Mouse (Mus musculus) embryonic facial prominence, embryonic 13.5 days (tissue): ENCODE data around the gene Coq5. TPM values are rescaled to one million over a fixed set of nuclear protein-coding genes. Genes with fewer than 3 reads are reported as not detected.

Experiments
- ATAC-seq: fragments of 200-750 bp; cut with Nextera tagmentation; 2 replicates; pipeline ENCODE4 v1.8.0; 2017; ENCODE audit warnings: low read depth; ENCODE audit not compliant: insufficient number of reproducible peaks, insufficient read depth, low FRiP score, low TSS enrichment
- H3K27ac ChIP-seq: fragments of 300-500 bp; sonication (generic); 2 replicates; pipeline ENCODE4 v1.5.1; 2015; ENCODE audit warnings: moderate library complexity, mild to moderate bottlenecking, inconsistent platforms
- H3K27me3 ChIP-seq: fragments of 300-500 bp; sonication (generic); 2 replicates; pipeline ENCODE4 v1.6.1; 2015; ENCODE audit warnings: mild to moderate bottlenecking, inconsistent platforms
- H3K36me3 ChIP-seq: fragments of 300-500 bp; sonication (generic); 2 replicates; pipeline ENCODE4 v1.6.1; 2015; ENCODE audit warnings: mild to moderate bottlenecking, inconsistent platforms
- H3K4me1 ChIP-seq: fragments of 300-500 bp; sonication (generic); 2 replicates; pipeline ENCODE4 v1.6.1; 2015; ENCODE audit warnings: inconsistent platforms
- H3K4me2 ChIP-seq: fragments of 300-500 bp; sonication (generic); 2 replicates; pipeline ENCODE4 v1.6.1; 2015; ENCODE audit warnings: moderate library complexity, mild to moderate bottlenecking, inconsistent platforms
- H3K4me3 ChIP-seq: fragments of 300-500 bp; sonication (generic); 2 replicates; pipeline ENCODE4 v1.5.1; 2015; ENCODE audit warnings: mild to moderate bottlenecking, inconsistent platforms
- H3K9ac ChIP-seq: fragments of 300-500 bp; sonication (generic); 2 replicates; pipeline ENCODE4 v1.6.1; 2015; ENCODE audit warnings: mild to moderate bottlenecking, inconsistent platforms
- H3K9me3 ChIP-seq: fragments of 300-500 bp; sonication (generic); 2 replicates; pipeline ENCODE4 v1.6.1; 2016; ENCODE audit warnings: inconsistent platforms
- WGBS: fragments of 180-500 bp; shearing (Covaris S2); methylation state at CpG from one replicate; pipeline ENCODE4 v1.1.7; 2015; ENCODE audit warnings: mixed read lengths; 5-methylcytosine and 5-hydroxymethylcytosine counted together
- polyA plus RNA-seq: library from polyadenylated mRNA; unstranded; fragments of >200 nt; fragmentation: Nextera tagmentation; extraction: Ambion mirVana; gene quantifications from 2 replicates; pipeline ENCODE4 v1.2.1, GENCODE M21; 2015

Gene Coq5
- polyA plus RNA-seq, 1 experiment from 2014 or later, result 42.5 TPM

- H3K4me1 ChIP-seq, result peaks cover 13% of the 10 kb centered on the region
- H3K27ac ChIP-seq, result no peak overlapping the region
- no peaks in the 10 kb centered on the region for H3K9me3 ChIP-seq
- no peak overlapping the region; the same call in 1 of the 2 replicates for H3K4me3 ChIP-seq
- no peak overlapping the region for H3K9ac ChIP-seq
- WGBS, result 85% methylated on average over 11 of the region's 11 CpGs
- no peaks in the 10 kb centered on the region for H3K27me3 ChIP-seq
- peaks cover 56% of the 10 kb centered on the region for H3K36me3 ChIP-seq
- H3K4me2 ChIP-seq, result no peak overlapping the region
- no peak for ATAC-seq
These were observed 39.3 kb upstream of the Coq5 start for GRCm38 (mm10) chr5:115240191-115240590.

- Histone ChIP-seq H3K9me3 (no peaks in the 10 kb centered on the region), H3K4me1 (no peaks in the 10 kb centered on the region), H3K4me2 (no peak overlapping the region), H3K36me3 (peaks cover 71% of the 10 kb centered on the region), H3K9ac (no peak overlapping the region), H3K4me3 (no peak overlapping the region), H3K27ac (no peak overlapping the region), H3K27me3 (no peaks in the 10 kb centered on the region)
- ATAC-seq, result no peak
- WGBS, result 66% methylated on average over 1 of the region's 1 CpGs
These were observed 24.0 kb upstream of the Coq5 start for GRCm38 (mm10) chr5:115255472-115255871.

- no peak for ATAC-seq
- no peaks in the 10 kb centered on the region for H3K27me3 ChIP-seq
- H3K9ac ChIP-seq, result no peak overlapping the region; the same call in 1 of the 2 replicates
- H3K36me3 ChIP-seq, result peaks cover 59% of the 10 kb centered on the region
- H3K4me1 ChIP-seq, result no peaks in the 10 kb centered on the region
- H3K4me3 ChIP-seq, result no peak overlapping the region
- 87% methylated on average over 10 of the region's 10 CpGs for WGBS
- H3K27ac ChIP-seq, result no peak overlapping the region
- no peaks in the 10 kb centered on the region for H3K9me3 ChIP-seq
- H3K4me2 ChIP-seq, result no peak overlapping the region
These were observed 22.4 kb upstream of the Coq5 start for GRCm38 (mm10) chr5:115256909-115257546.

- no peak for ATAC-seq
- Histone ChIP-seq H3K27me3 (no peaks in the 10 kb centered on the region), H3K4me3 (no peak overlapping the region), H3K36me3 (peaks cover 65% of the 10 kb centered on the region), H3K9ac (no peak overlapping the region), H3K4me1 (no peaks in the 10 kb centered on the region), H3K4me2 (no peak overlapping the region), H3K9me3 (no peaks in the 10 kb centered on the region), H3K27ac (no peak overlapping the region)
- WGBS, result 84% methylated on average over 6 of the region's 6 CpGs
These were observed 19.1 kb upstream of the Coq5 start for GRCm38 (mm10) chr5:115260356-115260755.

GRCm38 (mm10) chr5:115261141-115261540 lies 18.3 kb upstream of the Coq5 start:
- Histone ChIP-seq H3K36me3 (peaks cover 61% of the 10 kb centered on the region), H3K4me2 (no peak overlapping the region), H3K9ac (no peak overlapping the region), H3K9me3 (no peaks in the 10 kb centered on the region), H3K27me3 (no peaks in the 10 kb centered on the region), H3K27ac (no peak overlapping the region), H3K4me3 (no peak overlapping the region), H3K4me1 (peaks cover 2% of the 10 kb centered on the region; the same call in 1 of the 2 replicates)
- no peak for ATAC-seq
- WGBS, result 88% methylated on average over 8 of the region's 8 CpGs

- no peaks in the 10 kb centered on the region for H3K27me3 ChIP-seq
- H3K9ac ChIP-seq, result no peak overlapping the region
- H3K4me1 ChIP-seq, result peaks cover 6% of the 10 kb centered on the region; the same call in 1 of the 2 replicates
- no peak for ATAC-seq
- WGBS, result 89% methylated on average over 1 of the region's 1 CpGs
- H3K4me3 ChIP-seq, result no peak overlapping the region
- peaks cover 61% of the 10 kb centered on the region for H3K36me3 ChIP-seq
- no peak overlapping the region for H3K27ac ChIP-seq
- no peak overlapping the region for H3K4me2 ChIP-seq
- no peaks in the 10 kb centered on the region for H3K9me3 ChIP-seq
These were observed 17.6 kb upstream of the Coq5 start for GRCm38 (mm10) chr5:115261880-115262279.

- ATAC-seq, result no peak
- Histone ChIP-seq H3K9me3 (no peaks in the 10 kb centered on the region), H3K27ac (no peak overlapping the region), H3K36me3 (peaks cover 53% of the 10 kb centered on the region), H3K27me3 (no peaks in the 10 kb centered on the region), H3K4me2 (no peak overlapping the region), H3K4me1 (peaks cover 6% of the 10 kb centered on the region; the same call in 1 of the 2 replicates), H3K9ac (no peak overlapping the region), H3K4me3 (no peak overlapping the region)
- 81% methylated on average over 14 of the region's 14 CpGs for WGBS
These were observed 16.8 kb upstream of the Coq5 start for GRCm38 (mm10) chr5:115262502-115263291.

- H3K4me2 ChIP-seq, result peak overlapping the region; percentile 3; the same call in 1 of the 2 replicates
- H3K27me3 ChIP-seq, result no peaks in the 10 kb centered on the region
- WGBS, result 87% methylated on average over 5 of the region's 5 CpGs
- 0 out of 2 replicates have a peak overlapping the region, but pooled peaks have one; percentile 44 for H3K9ac ChIP-seq
- no peak for ATAC-seq
- no peak overlapping the region for H3K4me3 ChIP-seq
- H3K36me3 ChIP-seq, result peaks cover 46% of the 10 kb centered on the region
- peaks cover 37% of the 10 kb centered on the region for H3K4me1 ChIP-seq
- H3K27ac ChIP-seq, result no peak overlapping the region
- H3K9me3 ChIP-seq, result no peaks in the 10 kb centered on the region
These were observed 13.1 kb upstream of the Coq5 start for GRCm38 (mm10) chr5:115266340-115266739.

- ATAC-seq, result no peak
- Histone ChIP-seq H3K4me2 (no peak overlapping the region), H3K36me3 (peaks cover 46% of the 10 kb centered on the region), H3K9ac (no peak overlapping the region), H3K4me3 (no peak overlapping the region), H3K9me3 (no peaks in the 10 kb centered on the region), H3K27ac (no peak overlapping the region), H3K4me1 (peaks cover 37% of the 10 kb centered on the region), H3K27me3 (no peaks in the 10 kb centered on the region)
- 89% methylated on average over 8 of the region's 8 CpGs for WGBS
These were observed 12.5 kb upstream of the Coq5 start for GRCm38 (mm10) chr5:115266787-115267468.

GRCm38 (mm10) chr5:115267469-115268045 lies 11.9 kb upstream of the Coq5 start:
- H3K36me3 ChIP-seq, result peaks cover 41% of the 10 kb centered on the region
- H3K27me3 ChIP-seq, result no peaks in the 10 kb centered on the region
- no peak overlapping the region for H3K27ac ChIP-seq
- no peak overlapping the region for H3K9ac ChIP-seq
- no peak overlapping the region for H3K4me3 ChIP-seq
- no peak overlapping the region for H3K4me2 ChIP-seq
- ATAC-seq, result no peak
- H3K4me1 ChIP-seq, result peaks cover 37% of the 10 kb centered on the region
- WGBS, result 85% methylated on average over 3 of the region's 3 CpGs
- no peaks in the 10 kb centered on the region for H3K9me3 ChIP-seq

GRCm38 (mm10) chr5:115268266-115268665 lies 11.2 kb upstream of the Coq5 start:
- Histone ChIP-seq H3K9me3 (no peaks in the 10 kb centered on the region), H3K27me3 (no peaks in the 10 kb centered on the region), H3K9ac (no peak overlapping the region), H3K27ac (no peak overlapping the region), H3K4me3 (no peak overlapping the region), H3K4me1 (peaks cover 39% of the 10 kb centered on the region), H3K36me3 (peaks cover 34% of the 10 kb centered on the region), H3K4me2 (no peak overlapping the region)
- WGBS, result 74% methylated on average over 3 of the region's 3 CpGs
- no peak for ATAC-seq
